Mouse (Mus musculus): ENCODE data around the gene Sorcs1. TPM values are rescaled to one million over a fixed set of nuclear protein-coding genes. Genes with fewer than 3 reads are reported as not detected.

The Sorcs1 gene
- polyA plus RNA-seq, 1 experiment, result 19.7 TPM

- Histone ChIP-seq H3K4me3 (ENCODE audit: insufficient read depth, low read length) (no peak overlapping the region), H3K27ac (ENCODE audit: insufficient read depth, low read length) (no peak overlapping the region), H3K4me1 (ENCODE audit: control insufficient read depth, insufficient read depth, low read length) (no peaks in the 10 kb centered on the region)
- TF ChIP-seq CTCF (IDR thresholded peaks at IDR 0.05; ENCODE audit: extremely low read depth, insufficient read depth, low read length) (no peak), POLR2A (IDR thresholded peaks at IDR 0.05; ENCODE audit: extremely low read depth, insufficient read depth, low read length) (no peak)
Observed at GRCm38 (mm10) chr19:50395731-50396130, 282.7 kb downstream of the Sorcs1 start.

GRCm38 (mm10) chr19:50394101-50394500, 284.3 kb downstream of the Sorcs1 start:
- Histone ChIP-seq H3K4me1 (ENCODE audit: control insufficient read depth, insufficient read depth, low read length) (no peaks in the 10 kb centered on the region), H3K4me3 (ENCODE audit: insufficient read depth, low read length) (no peak overlapping the region), H3K27ac (ENCODE audit: insufficient read depth, low read length) (no peak overlapping the region)
- TF ChIP-seq CTCF (IDR thresholded peaks at IDR 0.05; ENCODE audit: extremely low read depth, insufficient read depth, low read length) (no peak), POLR2A (IDR thresholded peaks at IDR 0.05; ENCODE audit: extremely low read depth, insufficient read depth, low read length) (no peak)

GRCm38 (mm10) chr19:50389925-50390552, 288.4 kb downstream of the Sorcs1 start:
- no peak for TF ChIP-seq CTCF (IDR thresholded peaks at IDR 0.05; ENCODE audit: extremely low read depth, insufficient read depth, low read length)
- TF ChIP-seq POLR2A (IDR thresholded peaks at IDR 0.05; ENCODE audit: extremely low read depth, insufficient read depth, low read length), result no peak
- Histone ChIP-seq H3K4me3 (ENCODE audit: insufficient read depth, low read length) (no peak overlapping the region), H3K4me1 (ENCODE audit: control insufficient read depth, insufficient read depth, low read length) (no peaks in the 10 kb centered on the region), H3K27ac (ENCODE audit: insufficient read depth, low read length) (no peak overlapping the region)

GRCm38 (mm10) chr19:50378901-50379300, 299.5 kb downstream of the Sorcs1 start:
- no peak overlapping the region for H3K4me3 ChIP-seq (ENCODE audit: insufficient read depth, low read length)
- no peaks in the 10 kb centered on the region for H3K4me1 ChIP-seq (ENCODE audit: control insufficient read depth, insufficient read depth, low read length)
- no peak for TF ChIP-seq CTCF (IDR thresholded peaks at IDR 0.05; ENCODE audit: extremely low read depth, insufficient read depth, low read length)
- no peak for TF ChIP-seq POLR2A (IDR thresholded peaks at IDR 0.05; ENCODE audit: extremely low read depth, insufficient read depth, low read length)
- no peak overlapping the region for H3K27ac ChIP-seq (ENCODE audit: insufficient read depth, low read length)

GRCm38 (mm10) chr19:50374751-50375150, 303.7 kb downstream of the Sorcs1 start:
- Histone ChIP-seq H3K4me3 (ENCODE audit: insufficient read depth, low read length) (no peak overlapping the region), H3K4me1 (ENCODE audit: control insufficient read depth, insufficient read depth, low read length) (no peaks in the 10 kb centered on the region), H3K27ac (ENCODE audit: insufficient read depth, low read length) (no peak overlapping the region)
- no peak for TF ChIP-seq CTCF (IDR thresholded peaks at IDR 0.05; ENCODE audit: extremely low read depth, insufficient read depth, low read length)
- TF ChIP-seq POLR2A (IDR thresholded peaks at IDR 0.05; ENCODE audit: extremely low read depth, insufficient read depth, low read length), result no peak

GRCm38 (mm10) chr19:50366446-50366845, 312.0 kb downstream of the Sorcs1 start:
- H3K4me1 ChIP-seq (ENCODE audit: control insufficient read depth, insufficient read depth, low read length), result no peaks in the 10 kb centered on the region
- TF ChIP-seq CTCF (IDR thresholded peaks at IDR 0.05; ENCODE audit: extremely low read depth, insufficient read depth, low read length) (no peak), POLR2A (IDR thresholded peaks at IDR 0.05; ENCODE audit: extremely low read depth, insufficient read depth, low read length) (no peak)
- no peak overlapping the region for H3K27ac ChIP-seq (ENCODE audit: insufficient read depth, low read length)
- H3K4me3 ChIP-seq (ENCODE audit: insufficient read depth, low read length), result no peak overlapping the region

GRCm38 (mm10) chr19:50362655-50363500, 315.6 kb downstream of the Sorcs1 start:
- TF ChIP-seq CTCF (IDR thresholded peaks at IDR 0.05; ENCODE audit: extremely low read depth, insufficient read depth, low read length) (no peak), POLR2A (IDR thresholded peaks at IDR 0.05; ENCODE audit: extremely low read depth, insufficient read depth, low read length) (no peak)
- no peak overlapping the region for H3K27ac ChIP-seq (ENCODE audit: insufficient read depth, low read length)
- no peaks in the 10 kb centered on the region for H3K4me1 ChIP-seq (ENCODE audit: control insufficient read depth, insufficient read depth, low read length)
- H3K4me3 ChIP-seq (ENCODE audit: insufficient read depth, low read length), result no peak overlapping the region

- Histone ChIP-seq H3K4me1 (ENCODE audit: control insufficient read depth, insufficient read depth, low read length) (no peaks in the 10 kb centered on the region), H3K4me3 (ENCODE audit: insufficient read depth, low read length) (no peak overlapping the region), H3K27ac (ENCODE audit: insufficient read depth, low read length) (no peak overlapping the region)
- TF ChIP-seq POLR2A (IDR thresholded peaks at IDR 0.05; ENCODE audit: extremely low read depth, insufficient read depth, low read length) (no peak), CTCF (IDR thresholded peaks at IDR 0.05; ENCODE audit: extremely low read depth, insufficient read depth, low read length) (no peak)
Observed at GRCm38 (mm10) chr19:50358561-50358960, 319.9 kb downstream of the Sorcs1 start.

GRCm38 (mm10) chr19:50339211-50339610, 339.2 kb downstream of the Sorcs1 start:
- Histone ChIP-seq H3K4me3 (ENCODE audit: insufficient read depth, low read length) (no peak overlapping the region), H3K4me1 (ENCODE audit: control insufficient read depth, insufficient read depth, low read length) (no peaks in the 10 kb centered on the region), H3K27ac (ENCODE audit: insufficient read depth, low read length) (no peak overlapping the region)
- TF ChIP-seq POLR2A (IDR thresholded peaks at IDR 0.05; ENCODE audit: extremely low read depth, insufficient read depth, low read length) (no peak), CTCF (IDR thresholded peaks at IDR 0.05; ENCODE audit: extremely low read depth, insufficient read depth, low read length) (no peak)

- H3K4me1 ChIP-seq (ENCODE audit: control insufficient read depth, insufficient read depth, low read length), result no peaks in the 10 kb centered on the region
- H3K4me3 ChIP-seq (ENCODE audit: insufficient read depth, low read length), result no peak overlapping the region
- TF ChIP-seq CTCF (IDR thresholded peaks at IDR 0.05; ENCODE audit: extremely low read depth, insufficient read depth, low read length), result no peak
- no peak for TF ChIP-seq POLR2A (IDR thresholded peaks at IDR 0.05; ENCODE audit: extremely low read depth, insufficient read depth, low read length)
- H3K27ac ChIP-seq (ENCODE audit: insufficient read depth, low read length), result no peak overlapping the region
Observed at GRCm38 (mm10) chr19:50336751-50337150, 341.7 kb downstream of the Sorcs1 start.

All from cortical plate, adult 2 months (tissue).